Mouse (Mus musculus): ENCODE results near the gene Lrba.

The Lrba gene

DNA sequence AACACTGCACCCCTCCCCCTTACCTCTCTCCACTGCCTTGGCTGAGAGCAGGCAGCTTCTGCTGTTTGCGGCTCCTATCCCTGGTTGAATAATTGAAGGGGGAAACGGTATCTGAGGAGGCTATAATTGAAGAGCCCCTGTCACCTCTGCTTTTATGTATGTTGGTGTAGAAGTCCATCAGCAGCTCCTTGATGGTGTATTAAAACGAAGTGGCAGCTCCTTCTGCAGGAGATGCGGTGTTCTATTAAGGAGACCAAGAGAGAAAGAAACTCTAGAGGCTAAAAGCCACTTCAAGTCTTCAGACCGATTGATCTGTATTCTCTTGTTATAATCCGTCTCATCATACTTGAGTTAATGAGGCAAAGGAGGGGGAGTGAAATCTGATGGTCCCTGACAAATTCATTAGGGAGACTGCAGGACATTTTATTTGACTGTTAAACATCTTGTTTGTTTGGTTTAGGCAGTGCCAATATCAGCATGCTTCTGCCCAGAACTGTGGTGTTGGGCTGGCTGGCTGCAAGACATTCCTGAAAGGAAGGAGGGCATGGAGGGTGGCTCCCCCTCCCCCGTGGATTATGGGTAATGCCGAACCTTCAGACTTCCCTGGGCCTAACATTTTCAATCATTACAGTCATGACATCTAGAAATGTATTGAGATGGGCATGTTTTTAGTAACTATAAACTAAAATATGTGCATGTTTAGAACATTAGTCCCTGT is 326.7 kb downstream of the Lrba start:
- in situ Hi-C loops (cut with MboI; ENCODE audit: low sequenced_read_pairs): no loop called here

GRCm38 (mm10) chr3:86552170-86552569 is 327.7 kb downstream of the Lrba start:
- in situ Hi-C loops (cut with MboI; ENCODE audit: low sequenced_read_pairs): no loop called here

DNA sequence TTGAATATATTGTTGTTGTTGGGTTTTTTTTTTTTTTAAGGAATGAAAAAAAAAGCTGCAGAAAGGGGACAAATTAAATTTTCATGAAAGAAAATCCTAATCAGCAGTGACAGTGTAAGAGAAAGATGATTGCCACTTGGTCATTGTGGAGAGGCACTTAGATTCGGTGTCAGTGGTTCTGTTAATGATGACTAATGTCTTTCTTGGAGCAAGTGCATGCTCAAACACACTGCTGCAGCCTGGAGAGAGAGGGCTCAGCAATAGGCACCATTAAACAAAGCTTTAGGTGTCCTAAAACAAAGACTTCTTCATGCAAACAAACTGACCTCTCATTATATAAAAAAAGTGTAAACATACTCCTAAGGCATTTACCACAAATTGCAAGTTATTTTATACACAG is 334.5 kb downstream of the Lrba start:
- in situ Hi-C loops (cut with MboI; ENCODE audit: low sequenced_read_pairs): no loop called here

GRCm38 (mm10) chr3:86559635-86560034 is 335.2 kb downstream of the Lrba start:
- in situ Hi-C loops (cut with MboI; ENCODE audit: low sequenced_read_pairs): no loop called here

- in situ Hi-C loops (cut with MboI; ENCODE audit: low sequenced_read_pairs): no loop called here
Measured at GRCm38 (mm10) chr3:86560281-86561022, 336.0 kb downstream of the Lrba start.

DNA sequence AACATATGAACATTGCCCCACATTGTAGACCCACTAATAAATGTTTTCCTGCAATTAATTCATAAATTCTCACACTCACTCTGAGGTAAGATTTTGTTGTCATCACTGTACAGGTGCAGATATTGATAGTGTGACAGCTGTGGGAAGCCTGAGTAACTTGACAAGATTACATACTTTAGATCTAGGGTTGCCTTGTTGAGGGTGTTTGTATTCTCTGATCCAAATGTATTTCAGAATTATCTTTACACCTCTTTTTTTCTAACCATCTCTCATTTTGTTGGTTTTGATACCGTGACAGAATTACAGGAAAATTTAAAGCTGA is 336.5 kb downstream of the Lrba start:
- in situ Hi-C loops (cut with MboI; ENCODE audit: low sequenced_read_pairs): no loop called here

DNA sequence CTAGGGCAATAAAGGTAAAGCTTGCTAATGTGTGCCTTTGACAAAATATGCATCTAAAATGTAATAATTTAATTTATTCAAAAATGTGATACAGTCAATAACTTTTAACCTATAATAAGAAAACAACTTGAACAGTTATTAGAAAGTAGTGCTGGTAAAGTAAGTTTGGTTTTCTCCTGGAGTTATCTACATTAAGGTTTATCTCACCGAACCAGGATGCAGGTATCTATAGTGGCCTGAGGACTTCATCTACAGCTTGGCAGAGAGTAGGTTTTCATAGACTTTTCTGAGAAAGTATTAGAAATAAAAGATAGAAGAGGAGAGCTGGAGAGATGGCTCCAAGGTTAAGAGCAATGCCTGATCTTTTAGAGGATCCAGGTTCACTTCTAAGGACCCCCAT is 336.9 kb downstream of the Lrba start:
- in situ Hi-C loops (cut with MboI; ENCODE audit: low sequenced_read_pairs): no loop called here

DNA sequence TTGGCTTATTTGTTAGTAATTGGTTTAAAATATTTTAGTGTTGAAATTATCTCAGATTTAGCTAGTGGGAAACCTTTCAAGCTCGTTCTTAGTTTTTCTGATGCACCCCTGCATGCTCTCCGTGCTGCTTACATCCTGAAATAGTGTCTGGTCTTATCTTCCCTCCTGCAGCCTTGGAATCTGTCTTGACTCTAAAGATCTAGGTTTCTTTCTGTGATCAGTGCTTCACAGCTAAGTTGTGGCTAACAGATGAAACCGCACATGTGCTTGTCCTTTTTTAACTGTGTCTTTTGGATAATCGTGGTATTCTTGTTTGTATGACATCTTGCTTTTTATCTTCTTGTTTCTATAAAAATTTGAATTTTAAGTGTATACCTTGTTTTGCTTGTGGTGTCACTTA is 342.8 kb downstream of the Lrba start:
- in situ Hi-C loops (cut with MboI; ENCODE audit: low sequenced_read_pairs): no loop called here

GRCm38 (mm10) chr3:86571518-86571917 is 347.0 kb downstream of the Lrba start:
- in situ Hi-C loops (cut with MboI; ENCODE audit: low sequenced_read_pairs): no loop called here

GRCm38 (mm10) chr3:86572519-86573244 is 348.2 kb downstream of the Lrba start:
- in situ Hi-C loops (cut with MboI; ENCODE audit: low sequenced_read_pairs): no loop called here

DNA sequence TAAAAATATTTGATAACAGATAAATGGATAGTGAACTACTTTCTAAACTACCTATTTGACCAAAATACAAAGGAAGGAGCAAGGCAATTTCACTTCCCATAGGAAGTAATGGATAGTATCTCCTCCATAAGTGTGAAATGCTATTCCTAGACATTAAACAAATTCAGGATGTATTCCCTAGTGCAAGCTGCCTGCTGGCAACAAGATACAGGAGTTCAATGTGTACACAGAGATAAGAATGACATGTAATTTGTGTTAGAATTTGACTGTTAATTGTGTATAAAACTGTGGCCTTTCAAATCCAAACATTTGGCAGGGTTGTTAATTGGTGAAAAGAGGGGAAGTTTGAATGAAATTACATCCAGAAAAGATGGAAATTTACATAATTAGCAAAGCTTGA is 350.8 kb downstream of the Lrba start:
- in situ Hi-C loops (cut with MboI; ENCODE audit: low sequenced_read_pairs): no loop called here

DNA sequence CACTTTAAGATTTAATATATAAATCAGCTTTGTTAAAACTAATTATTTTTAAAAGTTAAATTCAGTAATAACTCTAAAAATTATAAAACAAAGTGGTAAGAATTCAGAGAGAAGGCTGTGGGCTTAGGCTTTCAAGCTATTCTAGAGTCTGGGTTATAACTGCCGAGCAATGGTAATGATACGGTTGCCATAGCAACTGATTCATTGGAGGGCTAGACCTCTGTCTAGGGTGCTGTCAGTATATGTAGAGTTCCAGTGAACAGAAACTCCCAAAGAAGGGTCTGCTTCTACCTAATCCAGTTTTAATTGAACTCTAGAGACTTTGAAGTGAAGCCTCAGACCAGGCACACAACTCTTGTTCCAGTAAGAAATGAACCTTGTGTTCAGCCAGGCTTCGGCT is 377.8 kb downstream of the Lrba start:
- in situ Hi-C loops (cut with MboI; ENCODE audit: low sequenced_read_pairs): no loop called here

DNA sequence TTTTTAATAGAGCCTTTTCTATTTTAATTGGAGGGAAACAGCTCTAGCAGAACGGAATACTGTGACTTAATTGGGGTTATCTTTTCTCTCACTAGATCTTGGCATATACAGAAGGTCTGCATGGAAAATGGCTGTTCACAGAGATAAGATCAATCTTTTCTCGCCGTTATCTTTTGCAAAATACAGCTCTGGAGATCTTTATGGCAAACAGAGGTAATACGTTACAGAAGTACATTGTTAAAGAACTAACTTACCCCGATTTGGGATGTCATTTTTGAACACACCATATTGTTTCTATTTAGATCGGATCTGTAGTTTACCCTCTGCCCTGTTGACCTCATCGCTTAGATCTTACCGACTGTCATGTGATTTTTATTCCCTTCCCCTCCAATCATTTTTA is 381.3 kb downstream of the Lrba start:
- in situ Hi-C loops (cut with MboI; ENCODE audit: low sequenced_read_pairs): no loop called here

GRCm38 (mm10) chr3:86627008-86627743 is 402.7 kb downstream of the Lrba start:
- in situ Hi-C loops (cut with MboI; ENCODE audit: low sequenced_read_pairs): no loop called here

DNA sequence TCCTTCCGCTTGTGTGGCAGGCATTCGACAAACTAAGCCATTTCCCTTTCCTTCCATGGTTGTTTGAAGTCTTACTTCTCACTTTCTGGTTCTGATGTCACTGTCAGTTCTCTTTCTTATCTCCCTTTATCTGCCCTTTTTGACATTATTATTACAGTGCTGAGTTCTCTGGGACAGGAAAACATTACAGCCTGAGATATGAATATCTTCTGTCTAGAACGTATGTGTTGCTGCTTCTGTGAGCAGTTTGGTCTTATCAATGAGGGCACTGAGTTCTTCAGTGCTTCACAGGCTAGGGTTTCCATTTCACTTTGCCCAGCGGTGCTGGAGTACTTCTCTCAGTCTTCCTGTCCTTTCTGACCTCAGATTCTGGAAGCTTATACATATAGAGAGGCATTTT is 404.9 kb downstream of the Lrba start:
- in situ Hi-C loops (cut with MboI; ENCODE audit: low sequenced_read_pairs): no loop called here

GRCm38 (mm10) chr3:86635464-86635863 is 411.0 kb downstream of the Lrba start:
- in situ Hi-C loops (cut with MboI; ENCODE audit: low sequenced_read_pairs): no loop called here

DNA sequence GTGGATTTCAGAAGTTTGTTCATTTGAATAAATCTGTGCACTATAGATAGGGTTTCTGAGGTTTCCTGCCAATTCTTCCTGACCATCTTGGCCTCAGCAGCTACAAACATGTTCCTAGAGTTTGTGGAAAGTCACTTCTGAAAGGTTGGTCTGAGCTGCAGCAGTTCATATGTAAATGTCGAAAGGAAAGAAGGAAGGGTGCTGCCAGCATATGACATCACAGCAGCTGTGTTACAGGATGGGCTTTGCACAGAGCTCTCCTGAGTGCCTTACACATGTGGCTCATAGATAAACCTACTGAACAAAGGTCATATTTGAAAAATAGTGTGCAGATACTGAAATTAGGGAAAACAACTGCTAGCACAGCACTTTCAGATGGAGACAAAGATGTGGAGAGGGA is 411.5 kb downstream of the Lrba start:
- in situ Hi-C loops (cut with MboI; ENCODE audit: low sequenced_read_pairs): no loop called here

DNA sequence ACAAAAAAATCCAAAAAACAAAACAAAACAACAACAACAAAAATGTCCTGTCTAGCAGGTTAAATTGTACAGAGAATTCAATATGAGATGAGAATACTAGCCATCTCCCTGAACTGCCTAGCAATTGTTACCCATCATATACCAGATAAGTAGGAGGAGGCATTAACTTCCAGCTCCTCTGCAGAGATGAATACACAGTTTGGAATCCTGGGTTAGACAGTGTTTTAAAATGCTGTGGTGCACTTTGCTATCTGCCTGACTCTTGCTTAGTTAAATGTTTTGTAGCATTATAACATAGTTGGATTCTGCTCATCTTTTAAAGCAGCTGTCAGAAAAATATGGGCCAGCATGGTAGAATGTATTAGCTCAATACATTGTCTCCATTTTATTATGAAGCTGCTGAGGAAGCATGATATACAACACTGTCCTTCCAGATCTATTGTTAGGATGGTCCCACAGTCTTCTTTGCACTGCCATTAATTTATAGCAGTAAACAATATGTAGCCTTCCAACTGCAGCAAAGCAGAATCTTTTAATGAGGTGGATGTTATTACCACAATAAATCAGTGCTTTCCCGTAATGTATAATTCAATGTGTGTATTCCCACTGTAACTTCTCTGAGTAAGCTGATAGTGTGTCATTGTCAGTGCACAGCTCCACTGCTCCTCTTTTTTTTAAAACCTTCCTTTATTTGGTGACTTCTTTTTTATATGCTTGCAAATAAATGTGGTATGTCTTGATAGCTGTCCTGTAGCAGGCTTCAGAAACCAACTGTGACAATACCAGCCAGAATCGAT is 414.3 kb downstream of the Lrba start:
- in situ Hi-C loops (cut with MboI; ENCODE audit: low sequenced_read_pairs): no loop called here

DNA sequence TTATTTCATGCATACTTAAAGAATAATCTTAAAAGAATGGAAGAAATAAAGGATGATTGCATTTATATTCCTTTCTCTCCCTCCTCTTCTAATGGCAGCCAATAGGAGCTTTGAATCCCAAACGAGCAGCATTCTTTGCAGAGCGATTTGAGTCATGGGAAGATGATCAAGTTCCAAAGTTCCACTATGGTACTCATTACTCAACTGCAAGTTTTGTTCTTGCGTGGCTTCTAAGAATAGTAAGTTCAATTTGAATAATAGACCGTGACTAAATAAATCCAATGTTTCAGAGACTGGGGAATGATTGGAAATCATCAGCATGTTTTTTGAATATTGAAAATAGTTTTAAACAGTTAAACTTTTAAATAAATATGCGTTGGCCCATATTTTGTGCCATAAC is 416.9 kb downstream of the Lrba start:
- in situ Hi-C loops (cut with MboI; ENCODE audit: low sequenced_read_pairs): no loop called here

GRCm38 (mm10) chr3:86641796-86642195 is 417.3 kb downstream of the Lrba start:
- in situ Hi-C loops (cut with MboI; ENCODE audit: low sequenced_read_pairs): no loop called here

DNA sequence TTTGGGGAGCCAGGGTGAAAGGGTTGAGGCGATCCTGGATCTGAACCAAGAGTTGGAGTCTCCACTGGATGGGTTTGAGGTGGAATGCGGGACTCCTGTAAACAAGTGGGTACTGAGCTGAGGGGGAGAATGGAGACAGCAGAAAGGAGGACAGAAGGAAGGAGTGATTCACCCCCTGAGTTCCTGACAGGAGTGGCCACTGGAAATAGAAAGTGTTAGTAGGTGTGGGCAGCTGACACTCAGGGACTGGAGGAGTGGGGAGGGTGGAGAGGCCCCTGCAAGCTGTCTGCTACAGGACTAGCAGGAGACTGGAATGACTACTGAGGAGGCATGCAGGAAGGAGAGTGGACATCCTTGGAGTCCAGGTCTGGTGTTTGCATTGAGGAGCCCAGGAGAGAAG is 422.3 kb downstream of the Lrba start:
- in situ Hi-C loops (cut with MboI; ENCODE audit: low sequenced_read_pairs): no loop called here
